11 mouse cellular contexts compared by ENCODE assay signal in the genomic region with DNA sequence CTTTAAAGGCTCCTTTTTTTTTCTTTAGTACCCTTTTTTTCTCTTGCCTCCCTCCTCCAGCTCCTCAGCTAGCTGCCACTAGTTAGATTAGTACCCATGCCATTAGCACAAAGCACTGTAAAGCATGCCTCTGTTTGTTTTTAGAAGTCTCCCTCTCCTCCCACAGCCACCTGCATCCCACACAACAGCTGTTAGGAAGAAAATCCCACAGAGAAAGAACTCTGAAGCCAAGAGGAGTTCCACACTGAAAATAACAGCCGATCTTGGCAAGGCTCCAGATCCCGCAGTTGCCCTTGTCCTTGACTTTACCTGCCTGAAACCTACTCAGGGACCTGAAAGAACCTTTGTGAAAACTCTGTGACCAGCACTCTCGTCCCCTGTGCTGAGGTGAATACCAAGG. TPM values are rescaled to one million over a fixed set of nuclear protein-coding genes. Genes with fewer than 3 reads are reported as not detected.
DNase-seq lines count a peak whose midpoint lies in the region; ATAC-seq lines count a peak whose summit lies in the region.
"Had no signal": no experiment of that assay in that cellular context is flagged by ENCODE, and none has a peak within 500 bp of the region (broad histone marks: within the 10 kb centered on the region; RNA-seq: fewer than 3 reads in every experiment).

No protein-coding gene starts in this region.

- no peak overlapping the region for H3K27ac ChIP-seq in embryonic facial prominence, embryonic 14.5 days (replicated peaks; ENCODE audit: low read depth, low read length)
- H3K27ac ChIP-seq in embryonic facial prominence, embryonic 10.5 days (replicated peaks), result no peak overlapping the region
- H3K27ac ChIP-seq: heart, adult 2 months had no signal

- H3K4me1 ChIP-seq in embryonic facial prominence, embryonic 14.5 days (ENCODE audit: control insufficient read depth, insufficient read depth, low read length), result 0 out of 2 replicates have a peak, but pooled peaks cover 2% of the 10 kb centered on the region
- H3K4me1 ChIP-seq in embryonic facial prominence, embryonic 10.5 days, result peaks cover 4% of the 10 kb centered on the region; the same call in 1 of the 2 replicates

- H3K9ac ChIP-seq in embryonic facial prominence, embryonic 14.5 days (ENCODE audit: low read depth, low read length), result no peak overlapping the region

- no peaks in the 10 kb centered on the region for H3K27me3 ChIP-seq in embryonic facial prominence, embryonic 14.5 days (replicated peaks; ENCODE audit: control insufficient read depth, insufficient read depth, low read length)
- H3K27me3 ChIP-seq in embryonic facial prominence, embryonic 10.5 days (replicated peaks; ENCODE audit: low read depth, poor library complexity, severe bottlenecking), result no peaks in the 10 kb centered on the region

- no peak overlapping the region for H3K4me2 ChIP-seq in embryonic facial prominence, embryonic 14.5 days (ENCODE audit: low read depth, low read length)

- H3K9me3 ChIP-seq in embryonic facial prominence, embryonic 14.5 days (ENCODE audit: control insufficient read depth, low read length), result no peaks in the 10 kb centered on the region
- no peaks in the 10 kb centered on the region for H3K9me3 ChIP-seq in embryonic facial prominence, embryonic 10.5 days

- WGBS in embryonic facial prominence, embryonic 14.5 days, result 49% methylated on average over 3 of the region's 3 CpGs
- 85% methylated on average over 3 of the region's 3 CpGs for WGBS in embryonic facial prominence, embryonic 10.5 days

- intact Hi-C loops in gastrocnemius, postnatal 14 days (cut with DNase I; ENCODE audit: low total_unique reads), result no loop called here

- no peaks in the 10 kb centered on the region for H3K36me3 ChIP-seq in embryonic facial prominence, embryonic 14.5 days (ENCODE audit: control insufficient read depth, insufficient read depth, low read length)
- no peaks in the 10 kb centered on the region for H3K36me3 ChIP-seq in embryonic facial prominence, embryonic 10.5 days (replicated peaks)

- DNase-seq in embryonic facial prominence, embryonic 14.5 days (ENCODE audit: low spot score), result peak; percentile 36
- no peak for DNase-seq in embryonic facial prominence, embryonic 10.5 days (ENCODE audit: low spot score)
- peak; percentile 91 for DNase-seq in brain, adult 2 months (ENCODE audit: low read depth, low spot score)
- peak; percentile 23 to 42 for DNase-seq in kidney, adult 8-10 months
- DNase-seq in left cerebral cortex, adult 8-10 months (ENCODE audit: low spot score in 2 of 2), result peak; percentile 23 to 76
- no peak for DNase-seq in gastrocnemius, postnatal 14 days
- no peak for DNase-seq in urinary bladder, postnatal 36 days (ENCODE audit: low spot score in 2 of 2)
- DNase-seq: heart, adult 2 months had no signal

- ATAC-seq in embryonic facial prominence, embryonic 14.5 days (ENCODE audit: low read depth), result peak; percentile 55; the same call in 1 of the 2 replicates
- no peak for ATAC-seq in inflammation-experienced regulatory T-cells, adult 6 months
- ATAC-seq: intestine, postnatal 0 days; Patski had no signal

- no peak overlapping the region for H3K4me3 ChIP-seq in embryonic facial prominence, embryonic 14.5 days (ENCODE audit: low read depth, low read length)
- no peak overlapping the region for H3K4me3 ChIP-seq in embryonic facial prominence, embryonic 10.5 days
- H3K4me3 ChIP-seq: heart, adult 2 months had no signal

RNA-seq across cellular contexts. Expression of gene Rasgrp1, which starts 38.5 kb away (rescaled TPM):
- polyA plus RNA-seq in embryonic facial prominence, embryonic 14.5 days (2014; fragmentation: Nextera tagmentation; extraction: Ambion mirVana), result 0.97 and 1.9 TPM in 2 replicates
- 0.47 and 0.55 TPM in 2 replicates for polyA plus RNA-seq in embryonic facial prominence, embryonic 10.5 days (2016; fragmentation: Nextera tagmentation; extraction: Ambion mirVana)
- total RNA-seq in left cerebral cortex, adult 8-10 months (2022), result 100 to 1,000 TPM; 303 to 368 (median 336) TPM
- 10 to 100 TPM; 48.9 to 73.3 (median 64.2) TPM for polyA plus RNA-seq in inflammation-experienced regulatory T-cells, adult 6 months (2017; shearing (Covaris generic))
- total RNA-seq in gastrocnemius, postnatal 14 days (2021), result under 1 TPM; 0.24 to 0.59 TPM
- polyA plus RNA-seq: Patski had no signal

Comparison
In these comparisons a context has a peak if more than half of its experiments do, and no peak if none do; other contexts are left out.
1. DNase-seq: peak in embryonic facial prominence, embryonic 14.5 days (single experiment), brain, adult 2 months (single experiment), kidney, adult 8-10 months (2 of 2) and left cerebral cortex, adult 8-10 months (2 of 2); none in embryonic facial prominence, embryonic 10.5 days (single experiment), gastrocnemius, postnatal 14 days (single experiment) and urinary bladder, postnatal 36 days (0 of 2).
2. RNA of gene Rasgrp1, which starts 38.5 kb away (polyA plus RNA-seq): 48.9 to 73.3 TPM in inflammation-experienced regulatory T-cells, adult 6 months; 0.97 to 1.9 TPM in embryonic facial prominence, embryonic 14.5 days and 0.47 to 0.55 TPM in embryonic facial prominence, embryonic 10.5 days; every median in the first group is over 10 times any median in the second.